Mouse (Mus musculus) stomach, embryonic 14.5 days (tissue): Measurements from ENCODE around the gene Sumf1. TPM values are rescaled to one million over a fixed set of nuclear protein-coding genes. Genes with fewer than 3 reads are reported as not detected.

ENCODE experiments used
- ATAC-seq: fragments of 200-750 bp; cut with Nextera tagmentation; 2 replicates; pipeline ENCODE4 v1.8.0; 2017; ENCODE audit warnings: low read depth, moderate TSS enrichment; ENCODE audit not compliant: insufficient number of reproducible peaks, insufficient read depth, low FRiP score
- H3K27ac ChIP-seq: fragments of 300-500 bp; sonication (generic); 2 replicates; pipeline ENCODE4 v1.5.1; 2014; ENCODE audit warnings: mild to moderate bottlenecking, low read length, moderate library complexity, mixed read lengths
- H3K27me3 ChIP-seq: fragments of 300-500 bp; sonication (generic); 2 replicates; pipeline ENCODE4 v1.6.1; 2014; ENCODE audit warnings: low read length, control low read depth, mixed read lengths; ENCODE audit not compliant: control insufficient read depth, insufficient read depth
- H3K36me3 ChIP-seq: fragments of 300-500 bp; sonication (generic); 2 replicates; pipeline ENCODE4 v1.6.1; 2014; ENCODE audit warnings: mild to moderate bottlenecking, control low read depth, low read length, moderate library complexity, mixed read lengths; ENCODE audit not compliant: control insufficient read depth, insufficient read depth
- H3K4me1 ChIP-seq: fragments of 300-500 bp; sonication (generic); 2 replicates; pipeline ENCODE4 v1.6.1; 2014; ENCODE audit warnings: low read length, control low read depth, mixed read lengths; ENCODE audit not compliant: control insufficient read depth, insufficient read depth
- H3K4me2 ChIP-seq: fragments of 300-500 bp; sonication (generic); replicated peaks from 2 replicates; pipeline ENCODE4 v1.6.1; 2014; ENCODE audit warnings: low read depth, low read length, control low read depth
- H3K4me3 ChIP-seq: fragments of 300-500 bp; sonication (generic); 2 replicates; pipeline ENCODE4 v1.5.1; 2014; ENCODE audit warnings: low read depth, low read length, control low read depth
- H3K9ac ChIP-seq: fragments of 300-500 bp; sonication (generic); replicated peaks from 2 replicates; pipeline ENCODE4 v1.6.1; 2014; ENCODE audit warnings: low read depth, mild to moderate bottlenecking, control low read depth, low read length, moderate library complexity, mixed read lengths
- H3K9me3 ChIP-seq: fragments of 300-500 bp; sonication (generic); 2 replicates; pipeline ENCODE4 v1.6.1; 2016; ENCODE audit warnings: low read depth, low read length, control low read depth; ENCODE audit not compliant: control insufficient read depth
- WGBS: fragments of 180-500 bp; shearing (Covaris S2); extraction: QIAGEN DNeasy Blood & Tissue Kit; methylation state at CpG from one replicate; pipeline ENCODE4 v1.1.7; 2014; 5-methylcytosine and 5-hydroxymethylcytosine counted together
- polyA plus RNA-seq: library from polyadenylated mRNA; unstranded; fragments of >200 nt; fragmentation: Nextera tagmentation; extraction: Ambion mirVana; gene quantifications from 2 replicates; pipeline ENCODE4 v1.2.1, GENCODE M21; 2014

Sumf1 gene
- polyA plus RNA-seq, 1 experiment from 2014 or later, result 23.6 TPM

- no peak overlapping the region for H3K9ac ChIP-seq
- H3K4me1 ChIP-seq, result no peaks in the 10 kb centered on the region
- no peaks in the 10 kb centered on the region for H3K9me3 ChIP-seq
- ATAC-seq, result no peak
- H3K4me2 ChIP-seq, result no peak overlapping the region
- no peak overlapping the region for H3K4me3 ChIP-seq
- no peaks in the 10 kb centered on the region for H3K36me3 ChIP-seq
- H3K27me3 ChIP-seq, result no peaks in the 10 kb centered on the region
- no peak overlapping the region for H3K27ac ChIP-seq
These were observed 78.0 kb downstream of the Sumf1 start for GRCm38 (mm10) chr6:108107376-108107775.

- Histone ChIP-seq H3K4me3 (no peak overlapping the region), H3K4me2 (no peak overlapping the region), H3K27me3 (no peaks in the 10 kb centered on the region), H3K36me3 (no peaks in the 10 kb centered on the region), H3K4me1 (no peaks in the 10 kb centered on the region), H3K9me3 (no peaks in the 10 kb centered on the region), H3K27ac (no peak overlapping the region), H3K9ac (no peak overlapping the region)
- no peak for ATAC-seq
- 82% methylated on average over 10 of the region's 10 CpGs for WGBS
These were observed 83.2 kb downstream of the Sumf1 start for GRCm38 (mm10) chr6:108101936-108102830.

GRCm38 (mm10) chr6:108098846-108099217 lies 86.5 kb downstream of the Sumf1 start:
- H3K4me1 ChIP-seq, result no peaks in the 10 kb centered on the region
- ATAC-seq, result no peak
- H3K4me2 ChIP-seq, result no peak overlapping the region
- 76% methylated on average over 3 of the region's 3 CpGs for WGBS
- H3K4me3 ChIP-seq, result no peak overlapping the region
- no peak overlapping the region for H3K9ac ChIP-seq
- no peaks in the 10 kb centered on the region for H3K9me3 ChIP-seq
- no peak overlapping the region for H3K27ac ChIP-seq
- H3K27me3 ChIP-seq, result no peaks in the 10 kb centered on the region
- no peaks in the 10 kb centered on the region for H3K36me3 ChIP-seq

- Histone ChIP-seq H3K27me3 (no peaks in the 10 kb centered on the region), H3K4me1 (no peaks in the 10 kb centered on the region), H3K4me2 (no peak overlapping the region), H3K9ac (no peak overlapping the region), H3K4me3 (no peak overlapping the region), H3K36me3 (no peaks in the 10 kb centered on the region), H3K9me3 (no peaks in the 10 kb centered on the region), H3K27ac (no peak overlapping the region)
- ATAC-seq, result peak; percentile 72; the same call in 1 of the 2 replicates
- WGBS, result 23% methylated on average over 9 of the region's 9 CpGs
These were observed 87.1 kb downstream of the Sumf1 start for GRCm38 (mm10) chr6:108098171-108098845.

GRCm38 (mm10) chr6:108095445-108095844 lies 89.9 kb downstream of the Sumf1 start:
- H3K9ac ChIP-seq, result no peak overlapping the region
- ATAC-seq, result no peak
- H3K36me3 ChIP-seq, result no peaks in the 10 kb centered on the region
- no peak overlapping the region for H3K4me3 ChIP-seq
- no peaks in the 10 kb centered on the region for H3K27me3 ChIP-seq
- no peak overlapping the region for H3K4me2 ChIP-seq
- 86% methylated on average over 5 of the region's 5 CpGs for WGBS
- no peak overlapping the region for H3K27ac ChIP-seq
- H3K4me1 ChIP-seq, result no peaks in the 10 kb centered on the region
- H3K9me3 ChIP-seq, result no peaks in the 10 kb centered on the region

GRCm38 (mm10) chr6:108093449-108093848 lies 91.9 kb downstream of the Sumf1 start:
- Histone ChIP-seq H3K4me2 (no peak overlapping the region), H3K9me3 (no peaks in the 10 kb centered on the region), H3K4me3 (no peak overlapping the region), H3K4me1 (no peaks in the 10 kb centered on the region), H3K9ac (no peak overlapping the region), H3K27me3 (no peaks in the 10 kb centered on the region), H3K27ac (no peak overlapping the region), H3K36me3 (no peaks in the 10 kb centered on the region)
- no peak for ATAC-seq
- WGBS, result 77% methylated on average over 3 of the region's 3 CpGs

- WGBS, result 85% methylated on average over 3 of the region's 3 CpGs
- H3K9ac ChIP-seq, result no peak overlapping the region
- no peak for ATAC-seq
- H3K27me3 ChIP-seq, result no peaks in the 10 kb centered on the region
- H3K4me1 ChIP-seq, result no peaks in the 10 kb centered on the region
- H3K9me3 ChIP-seq, result no peaks in the 10 kb centered on the region
- H3K36me3 ChIP-seq, result no peaks in the 10 kb centered on the region
- H3K4me2 ChIP-seq, result no peak overlapping the region
- no peak overlapping the region for H3K4me3 ChIP-seq
- H3K27ac ChIP-seq, result no peak overlapping the region
These were observed 92.7 kb downstream of the Sumf1 start for GRCm38 (mm10) chr6:108092646-108093045.

- Histone ChIP-seq H3K9ac (no peak overlapping the region), H3K4me3 (no peak overlapping the region), H3K4me2 (no peak overlapping the region), H3K27me3 (no peaks in the 10 kb centered on the region), H3K4me1 (no peaks in the 10 kb centered on the region), H3K9me3 (no peaks in the 10 kb centered on the region), H3K27ac (no peak overlapping the region), H3K36me3 (no peaks in the 10 kb centered on the region)
- ATAC-seq, result no peak
- WGBS, result 67% methylated on average over 1 of the region's 1 CpGs
These were observed 94.1 kb downstream of the Sumf1 start for GRCm38 (mm10) chr6:108091296-108091695.
